Mouse (Mus musculus): ENCODE results near the gene Pipox.

Pipox gene

DNA sequence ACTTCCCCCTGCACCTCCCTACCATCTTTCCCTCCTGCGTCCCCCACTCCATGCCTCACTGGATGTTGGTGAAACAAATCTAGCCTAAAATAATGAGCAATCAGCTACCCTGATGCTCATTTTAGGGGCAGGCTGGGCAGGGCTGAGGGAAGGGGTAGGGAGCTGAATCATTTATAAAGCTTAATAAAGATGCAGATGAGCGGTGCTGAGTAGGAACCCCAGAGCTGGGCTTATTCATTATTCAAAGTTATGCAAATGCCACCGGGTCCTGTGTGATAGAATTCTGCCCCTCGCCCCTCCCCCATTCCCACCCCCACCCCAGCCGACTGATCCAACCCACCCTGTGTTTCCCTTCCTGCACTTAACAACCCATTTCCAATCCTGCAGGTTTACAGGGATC lies 18.6 kb downstream of the Pipox start:
- no peak for DNase-seq

- no peak for DNase-seq
Measured at GRCm38 (mm10) chr11:77874685-77875231, 19.1 kb downstream of the Pipox start.

- DNase-seq, result no peak
Measured at GRCm38 (mm10) chr11:77873116-77873515, 20.8 kb downstream of the Pipox start.

GRCm38 (mm10) chr11:77872685-77873084 lies 21.2 kb downstream of the Pipox start:
- no peak for DNase-seq

GRCm38 (mm10) chr11:77872236-77872635 lies 21.7 kb downstream of the Pipox start:
- DNase-seq, result peak; percentile 50

DNA sequence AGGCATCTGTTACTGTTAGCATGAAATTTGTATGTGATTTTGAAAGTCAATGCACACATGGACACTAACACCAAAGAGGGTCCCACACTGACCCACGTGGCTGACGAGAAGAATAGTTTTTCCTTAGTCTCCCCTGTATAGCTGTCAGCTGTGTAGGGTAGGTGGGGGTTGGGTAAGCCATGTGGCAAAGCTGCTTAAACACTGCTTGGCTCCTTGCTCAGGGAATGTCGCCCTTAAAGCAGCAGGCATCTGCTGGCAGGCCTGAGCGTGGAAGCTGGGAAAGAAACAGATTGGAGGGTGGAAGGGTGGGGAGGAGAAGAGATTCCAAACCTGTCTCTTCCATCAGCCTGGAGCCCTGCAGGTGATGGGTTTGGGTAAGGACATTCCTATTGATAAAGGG lies 22.5 kb downstream of the Pipox start:
- DNase-seq, result no peak

- no peak for DNase-seq
Measured at GRCm38 (mm10) chr11:77867419-77868083, 26.3 kb downstream of the Pipox start.

DNA sequence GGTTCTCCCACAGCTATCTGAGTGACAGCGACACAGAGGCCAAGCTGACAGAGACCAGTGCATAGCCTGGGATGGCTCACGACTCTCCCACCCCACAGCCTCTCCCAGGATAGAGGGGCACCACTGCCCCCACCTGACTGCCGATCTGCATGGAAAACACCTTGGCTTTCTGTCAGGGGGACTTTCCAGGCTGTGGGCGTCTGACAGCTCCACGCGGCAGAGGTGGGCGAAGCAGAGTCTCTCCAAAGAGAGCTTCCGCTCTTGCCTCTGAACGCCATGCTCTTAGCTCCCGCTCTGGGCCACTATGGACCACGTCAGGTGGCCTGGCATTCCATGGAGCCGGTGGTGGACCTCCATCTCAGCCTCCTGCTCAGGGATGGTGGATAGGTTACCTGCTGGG lies 29.1 kb downstream of the Pipox start:
- no peak for DNase-seq

- DNase-seq, result no peak
Measured at GRCm38 (mm10) chr11:77862887-77863286, 31.0 kb downstream of the Pipox start.

DNA sequence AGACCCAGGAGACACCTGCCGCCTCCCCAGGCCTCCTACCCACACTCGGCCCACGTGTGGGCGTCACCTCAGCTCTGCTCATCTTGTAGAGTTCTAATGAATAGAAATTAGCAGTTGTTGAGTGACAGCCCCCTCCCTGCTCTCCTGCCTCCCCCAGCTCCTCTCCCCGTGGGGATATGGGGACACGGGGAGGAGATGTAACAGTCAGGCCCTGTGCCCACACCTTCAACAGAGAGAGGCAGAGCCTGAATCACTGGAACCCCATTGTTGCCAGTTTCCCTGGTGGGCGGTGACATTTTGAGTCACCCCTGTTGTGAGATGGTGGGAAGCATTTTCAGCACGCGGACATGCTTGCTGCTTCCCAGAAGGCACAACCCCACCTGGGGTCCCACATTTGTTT lies 32.9 kb downstream of the Pipox start:
- DNase-seq, result no peak

- no peak for DNase-seq
Measured at GRCm38 (mm10) chr11:77858589-77858988, 35.3 kb downstream of the Pipox start.

DNA sequence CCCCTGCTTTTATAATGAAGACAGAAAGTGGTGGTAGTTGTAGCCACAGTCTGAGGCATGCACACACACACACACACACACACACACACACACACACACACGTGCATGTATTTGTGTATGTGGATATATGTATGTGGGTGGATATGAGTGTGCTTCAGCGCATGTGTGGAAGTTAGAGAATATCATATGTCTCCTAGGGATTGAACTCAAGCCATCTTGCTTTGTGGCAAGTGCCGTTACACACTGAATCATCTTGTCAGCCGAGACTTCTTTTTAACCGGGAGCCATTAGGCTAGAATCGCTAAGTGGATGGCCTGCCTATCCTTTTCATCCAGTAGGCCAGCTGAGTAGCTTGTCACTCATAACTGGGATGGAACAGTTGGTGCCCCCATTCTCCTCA lies 36.8 kb downstream of the Pipox start:
- DNase-seq, result no peak

DNA sequence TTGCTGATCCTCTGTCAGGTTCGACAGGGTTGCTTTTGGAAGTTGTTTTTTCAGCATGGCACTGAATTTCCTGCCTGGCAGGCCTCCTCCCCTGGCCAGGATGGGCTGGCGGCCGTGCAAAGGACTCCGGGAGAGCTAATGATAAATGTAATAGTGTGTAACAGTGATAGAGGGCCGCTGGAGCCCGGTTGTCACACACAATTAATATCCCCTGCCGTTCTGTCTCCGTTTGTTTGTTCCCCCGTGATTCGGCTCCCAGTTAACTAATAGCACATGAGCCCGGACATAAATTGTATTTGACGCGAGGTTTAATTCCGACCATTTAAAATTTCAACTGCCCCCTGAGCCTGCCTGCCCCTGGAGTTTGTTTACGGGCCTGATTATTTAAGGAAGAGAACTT lies 38.5 kb downstream of the Pipox start:
- peak; percentile 45 for DNase-seq

DNA sequence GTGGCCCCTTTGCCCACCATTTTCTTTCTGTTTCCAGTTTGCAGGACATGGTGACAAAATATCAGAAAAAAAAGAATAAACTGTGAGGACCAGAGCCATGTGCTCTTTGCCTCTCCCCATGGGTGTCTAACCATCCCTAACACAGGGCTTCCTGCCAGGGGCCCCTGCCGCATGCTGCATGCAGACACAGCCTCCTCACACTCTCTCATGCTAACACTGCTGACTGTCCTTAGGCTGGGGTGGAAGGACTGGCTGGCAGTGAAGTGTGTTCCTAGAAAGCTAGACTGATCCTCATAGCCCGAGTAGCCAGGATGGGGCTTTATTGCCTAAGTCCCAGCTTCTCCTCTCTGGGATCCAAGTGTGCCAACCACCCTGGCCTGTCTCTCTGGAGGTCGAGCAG lies 39.3 kb downstream of the Pipox start:
- no peak for DNase-seq

- no peak for DNase-seq
Measured at GRCm38 (mm10) chr11:77852941-77853668, 40.8 kb downstream of the Pipox start.

DNA sequence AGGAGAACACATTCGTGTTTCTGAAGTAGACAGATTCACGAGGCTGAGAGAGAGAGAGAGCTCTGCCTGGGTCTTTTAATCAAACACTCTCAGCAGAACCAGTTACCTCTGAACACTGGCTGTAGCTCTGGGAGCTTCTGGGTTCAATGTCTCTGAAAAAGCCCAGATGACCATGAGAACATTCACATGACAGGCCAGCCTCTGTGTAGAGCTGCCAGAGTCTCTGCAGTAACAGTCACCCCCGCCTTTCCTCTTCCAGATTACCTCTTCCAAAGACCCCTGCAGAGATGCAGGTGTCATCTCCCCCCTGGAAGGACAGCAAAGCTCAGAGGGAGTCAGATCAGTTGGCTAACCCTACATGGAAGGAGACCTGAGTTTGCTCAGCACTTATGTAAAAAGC lies 41.7 kb downstream of the Pipox start:
- no peak for DNase-seq

- DNase-seq, result no peak
Measured at GRCm38 (mm10) chr11:77851483-77852010, 42.3 kb downstream of the Pipox start.

DNA sequence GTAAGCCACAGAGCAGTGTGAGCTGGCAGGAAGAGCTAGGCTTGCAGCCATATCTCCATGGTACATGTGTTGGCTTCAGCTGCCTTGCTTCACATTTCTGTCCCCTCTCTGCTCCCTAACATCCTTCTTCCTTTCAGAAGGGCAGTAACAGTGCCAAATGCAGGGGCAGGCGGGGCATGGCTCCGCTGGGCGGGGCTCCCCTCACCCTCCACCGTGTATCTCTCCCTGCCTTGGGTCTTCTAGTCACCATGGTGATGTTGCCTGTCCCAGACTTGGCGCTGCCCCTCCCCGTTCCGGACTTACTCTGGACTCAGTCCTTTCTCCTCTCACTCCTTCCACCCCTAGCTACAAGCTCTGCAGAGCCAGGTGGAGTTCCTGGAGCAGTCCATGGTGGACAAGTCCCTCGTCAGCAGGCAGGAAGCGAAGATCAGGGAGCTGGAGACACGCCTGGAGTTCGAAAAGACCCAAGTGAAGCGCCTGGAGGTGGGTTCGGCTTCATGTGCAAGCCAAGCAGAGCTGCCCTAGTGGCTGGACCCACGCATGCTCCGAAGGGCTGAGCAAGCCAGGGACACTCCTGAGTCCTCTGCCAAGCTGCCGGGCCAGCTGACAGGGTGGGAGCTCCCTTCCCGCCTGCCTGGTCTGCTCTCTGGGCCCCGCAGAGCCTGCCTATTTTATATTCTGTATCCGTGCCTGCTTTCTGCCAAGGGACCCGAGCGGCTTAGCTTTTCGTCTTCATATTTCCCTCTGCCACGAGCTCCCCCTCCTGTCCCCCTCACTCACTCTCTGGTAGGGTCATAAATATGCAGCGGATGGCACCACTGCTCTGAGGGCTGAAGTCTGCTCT lies 43.3 kb downstream of the Pipox start:
- DNase-seq, result peak; percentile 47

- no peak for DNase-seq
Measured at GRCm38 (mm10) chr11:77849151-77849550, 44.7 kb downstream of the Pipox start.

- DNase-seq, result no peak
Measured at GRCm38 (mm10) chr11:77848131-77848530, 45.8 kb downstream of the Pipox start.

- DNase-seq, result no peak
Measured at GRCm38 (mm10) chr11:77847599-77848128, 46.2 kb downstream of the Pipox start.

GRCm38 (mm10) chr11:77843906-77844200 lies 50.0 kb downstream of the Pipox start:
- DNase-seq, result no peak
